Mouse (Mus musculus) forebrain, postnatal 0 days (tissue): ENCODE measurements around the gene Tlr2. TPM values are rescaled to one million over a fixed set of nuclear protein-coding genes. Genes with fewer than 3 reads are reported as not detected.
A peak's percentile ranks its signal among the peaks of the same experiment; 100 is the strongest.
"Not testable (repeated sequence)": the region's sequence is repeated elsewhere in the genome, so short reads cannot be mapped to it uniquely, and the experiment has no call there.

Experiments used
- ATAC-seq: fragments of 200-750 bp; cut with Nextera tagmentation; 2 replicates; pipeline ENCODE4 v1.8.0; 2017; ENCODE audit warnings: mild to moderate bottlenecking, moderate library complexity
- DNase-seq: peaks from one replicate; pipeline ENCODE4 v3.0.0-alpha.2; 2015
- H3K27ac ChIP-seq: fragments of 300-500 bp; sonication (generic); 2 replicates; pipeline ENCODE4 v1.5.1; 2014; ENCODE audit warnings: low read depth, mild to moderate bottlenecking, antibody characterized with exemption, low read length, moderate library complexity, mixed read lengths
- H3K27me3 ChIP-seq: fragments of 300-500 bp; sonication (generic); 2 replicates; pipeline ENCODE4 v1.6.1; 2014; ENCODE audit warnings: mild to moderate bottlenecking, low read length, mixed read lengths; ENCODE audit not compliant: insufficient read depth
- H3K36me3 ChIP-seq: fragments of 300-500 bp; sonication (generic); 2 replicates; pipeline ENCODE4 v1.6.1; 2014; ENCODE audit warnings: mild to moderate bottlenecking, moderate library complexity; ENCODE audit not compliant: insufficient read depth
- H3K4me1 ChIP-seq: fragments of 300-500 bp; sonication (generic); 2 replicates; pipeline ENCODE4 v1.6.1; 2014; ENCODE audit warnings: antibody characterized with exemption; ENCODE audit not compliant: insufficient read depth
- H3K4me2 ChIP-seq: fragments of 300-500 bp; sonication (generic); 2 replicates; pipeline ENCODE4 v1.6.1; 2014; ENCODE audit warnings: low read depth, mild to moderate bottlenecking, moderate library complexity
- H3K4me3 ChIP-seq: fragments of 300-500 bp; sonication (generic); 2 replicates; pipeline ENCODE4 v1.5.1; 2014; ENCODE audit warnings: low read depth, low read length, mixed read lengths
- H3K9ac ChIP-seq: fragments of 300-500 bp; sonication (generic); 2 replicates; pipeline ENCODE4 v1.6.1; 2014; ENCODE audit warnings: mild to moderate bottlenecking
- H3K9me3 ChIP-seq: fragments of 300-500 bp; sonication (generic); 2 replicates; pipeline ENCODE4 v1.6.1; 2016; ENCODE audit warnings: low read length
- CTCF ChIP-seq: sonication (generic); IDR thresholded peaks from 2 replicates; pipeline ENCODE4 v1.5.1; 2016; ENCODE audit warnings: antibody characterized with exemption, control low read depth, low read depth
- WGBS: fragments of 180-500 bp; shearing (Covaris S2); extraction: QIAGEN DNeasy Blood & Tissue Kit; methylation state at CpG from one replicate; pipeline ENCODE4 v1.1.7; 2014; 5-methylcytosine and 5-hydroxymethylcytosine counted together
- polyA plus RNA-seq: library from polyadenylated mRNA; unstranded; fragments of >200 nt; fragmentation: Nextera tagmentation; extraction: Ambion mirVana; gene quantifications from 2 replicates; pipeline ENCODE4 v1.2.1, GENCODE M21; 2015
- total RNA-seq: library from RNA; depleted of rRNA; stranded (reverse); fragments of >200 nt; gene quantifications from 2 replicates; pipeline ENCODE4 v1.2.3, GENCODE M21; 2014

Gene Tlr2
- total and polyA plus RNA-seq, 2 experiments from 2014 or later, result 1.3 to 1.6 TPM

DNA sequence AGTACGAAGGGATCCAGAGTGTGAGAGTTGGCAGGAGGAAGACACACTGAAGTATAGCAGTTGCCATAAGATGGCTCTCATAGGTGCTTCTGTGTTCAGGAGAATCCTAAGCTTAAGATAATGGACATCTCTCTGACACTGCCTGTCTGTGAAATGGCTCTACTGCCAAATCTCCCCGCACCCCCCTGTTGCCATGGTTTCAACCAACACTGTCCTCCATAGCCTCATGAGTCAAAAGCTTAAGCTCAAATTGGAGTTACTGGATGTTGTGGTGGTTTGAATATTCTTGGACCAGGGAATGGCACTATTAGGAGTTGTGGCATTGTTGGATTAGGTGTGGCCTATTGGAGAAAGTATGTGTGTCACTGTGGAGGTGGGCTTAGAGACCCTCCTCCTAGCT is 28.2 kb upstream of the Tlr2 start:
- Histone ChIP-seq H3K9ac (no peak overlapping the region), H3K36me3 (no peaks in the 10 kb centered on the region), H3K4me1 (no peaks in the 10 kb centered on the region), H3K27me3 (no peaks in the 10 kb centered on the region), H3K27ac (no peak overlapping the region), H3K9me3 (no peaks in the 10 kb centered on the region), H3K4me2 (no peak overlapping the region), H3K4me3 (no peak overlapping the region)
- WGBS, result 93% methylated on average over 2 of the region's 2 CpGs
- TF ChIP-seq CTCF, result no peak
- ATAC-seq (no peak), DNase-seq (no peak)

DNA sequence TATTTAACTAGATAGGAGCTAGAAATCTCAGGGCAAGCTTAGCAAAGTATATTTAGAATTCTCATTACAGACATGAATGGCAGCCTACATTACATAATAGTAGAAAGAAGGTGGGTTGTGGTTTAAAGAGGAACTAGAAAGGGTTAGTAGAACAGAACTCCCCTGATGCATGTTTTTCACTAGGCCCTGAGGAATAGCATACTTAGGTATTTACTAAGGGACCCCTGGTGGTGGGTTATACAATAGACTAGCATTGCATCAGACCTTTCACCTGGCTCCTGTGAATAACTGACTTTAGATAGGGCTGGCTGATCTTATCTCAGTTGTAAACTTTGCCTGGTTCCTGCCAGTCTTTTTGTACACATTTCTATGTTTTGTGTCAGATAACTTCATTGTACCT is 25.5 kb upstream of the Tlr2 start:
- H3K9me3 ChIP-seq, H3K9ac ChIP-seq, H3K4me2 ChIP-seq, H3K36me3 ChIP-seq, DNase-seq, H3K4me3 ChIP-seq, H3K4me1 ChIP-seq, H3K27me3 ChIP-seq, H3K27ac ChIP-seq, ATAC-seq: not testable (repeated sequence)

DNA sequence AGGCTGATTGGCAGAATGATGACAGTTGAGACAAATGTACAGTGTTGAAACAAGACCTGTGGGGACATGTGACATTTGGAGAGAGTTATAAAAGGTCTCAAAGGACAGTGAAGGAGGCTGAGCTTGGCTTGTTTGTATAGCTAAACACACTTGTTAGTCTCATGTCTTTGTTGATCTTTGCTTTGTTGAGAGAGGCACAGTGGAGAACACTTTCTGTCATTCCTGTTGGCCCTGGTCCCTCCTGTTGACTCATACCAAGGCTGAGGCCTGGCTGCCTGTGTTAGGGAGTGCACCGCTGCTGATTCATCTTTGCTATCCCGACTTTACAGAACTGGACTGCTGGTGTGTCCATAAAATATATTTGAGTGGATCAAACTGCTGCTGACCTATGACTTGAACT is 23.6 kb upstream of the Tlr2 start:
- Histone ChIP-seq H3K27me3 (no peaks in the 10 kb centered on the region), H3K9me3 (no peaks in the 10 kb centered on the region), H3K9ac (no peak overlapping the region), H3K4me3 (no peak overlapping the region), H3K4me2 (no peak overlapping the region), H3K4me1 (no peaks in the 10 kb centered on the region), H3K27ac (no peak overlapping the region), H3K36me3 (no peaks in the 10 kb centered on the region)
- no peak for ATAC-seq
- 93% methylated on average over 2 of the region's 2 CpGs for WGBS
- no peak for TF ChIP-seq CTCF
- no peak for DNase-seq

DNA sequence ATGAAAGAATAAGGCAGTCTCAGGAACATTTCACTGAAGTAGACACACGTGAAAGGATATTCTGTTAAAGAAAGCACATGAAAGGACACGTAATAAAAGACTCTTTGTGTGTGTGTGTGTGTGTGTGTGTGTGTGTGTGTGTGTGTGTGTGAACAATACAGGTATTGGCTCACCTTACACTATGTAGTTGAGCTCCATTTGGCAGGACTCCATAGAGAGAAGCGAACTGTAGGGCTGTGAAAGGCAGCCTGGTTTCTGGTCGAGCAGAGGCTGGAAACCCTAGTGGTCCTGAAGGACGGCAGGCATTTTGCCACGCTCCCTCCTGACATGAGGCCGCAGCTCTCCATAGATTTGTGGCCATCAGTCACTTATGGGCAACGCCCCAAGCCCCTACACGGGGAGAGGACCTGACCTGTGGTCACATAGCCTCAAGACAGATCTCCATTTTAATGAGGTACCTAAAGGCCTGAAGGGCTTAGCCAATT is 22.5 kb upstream of the Tlr2 start:
- Histone ChIP-seq H3K4me1 (no peaks in the 10 kb centered on the region), H3K27me3 (no peaks in the 10 kb centered on the region), H3K9me3 (no peaks in the 10 kb centered on the region), H3K27ac (no peak overlapping the region), H3K36me3 (no peaks in the 10 kb centered on the region), H3K4me3 (no peak overlapping the region), H3K9ac (no peak overlapping the region), H3K4me2 (no peak overlapping the region)
- DNase-seq (no peak), ATAC-seq (no peak)
- 68% methylated on average over 9 of the region's 9 CpGs for WGBS
- TF ChIP-seq CTCF, result no peak

DNA sequence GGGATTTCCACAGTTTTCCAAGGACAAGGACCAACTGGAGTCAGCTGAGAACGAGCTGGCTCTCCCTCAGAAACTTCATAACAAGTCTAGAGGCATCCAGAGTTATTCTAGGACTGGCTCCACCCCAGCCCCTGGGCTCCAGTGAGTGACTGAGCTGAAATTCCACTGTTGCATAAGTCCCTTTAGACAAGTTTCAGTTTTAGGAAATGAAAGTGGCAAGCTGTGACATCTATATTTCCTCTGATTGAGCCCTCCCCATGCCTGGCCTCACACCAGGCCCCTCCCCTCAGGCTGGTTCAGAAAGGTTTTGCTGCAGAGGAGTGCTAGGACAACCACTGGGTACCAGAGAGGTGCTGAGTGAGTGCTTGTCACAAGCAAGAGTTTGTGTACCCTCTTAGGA is 21.4 kb upstream of the Tlr2 start:
- DNase-seq, result peak; percentile 29
- H3K4me1 ChIP-seq, result no peaks in the 10 kb centered on the region
- TF ChIP-seq CTCF, result no peak
- H3K4me3 ChIP-seq, result no peak overlapping the region
- H3K9ac ChIP-seq, result no peak overlapping the region
- peak; percentile 43 for ATAC-seq
- H3K36me3 ChIP-seq, result no peaks in the 10 kb centered on the region
- 41% methylated on average over 1 of the region's 1 CpGs for WGBS
- H3K27ac ChIP-seq, result no peak overlapping the region
- H3K4me2 ChIP-seq, result no peak overlapping the region
- H3K27me3 ChIP-seq, result no peaks in the 10 kb centered on the region
- H3K9me3 ChIP-seq, result no peaks in the 10 kb centered on the region

DNA sequence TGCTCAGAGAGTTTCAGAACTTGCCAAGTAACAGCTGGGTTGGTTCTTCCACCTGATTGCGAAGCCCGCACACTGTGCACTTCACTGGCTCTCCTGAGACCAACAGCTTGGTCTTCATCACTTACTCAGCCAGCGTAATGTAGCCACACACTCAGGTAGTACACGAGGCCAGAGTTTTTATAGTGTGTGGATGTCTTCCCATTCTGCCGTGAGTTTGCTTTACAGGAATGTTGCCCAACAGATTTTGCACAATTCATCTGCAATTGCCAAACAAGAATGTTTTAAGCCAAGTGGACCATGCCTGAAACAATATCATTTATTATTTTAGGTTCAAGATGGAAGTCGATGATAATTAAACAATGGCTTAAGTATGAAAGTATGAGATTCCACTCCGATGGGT is 18.0 kb upstream of the Tlr2 start:
- Histone ChIP-seq H3K9ac (no peak overlapping the region), H3K4me1 (no peaks in the 10 kb centered on the region), H3K27me3 (no peaks in the 10 kb centered on the region), H3K9me3 (no peaks in the 10 kb centered on the region), H3K4me2 (no peak overlapping the region), H3K27ac (no peak overlapping the region), H3K36me3 (no peaks in the 10 kb centered on the region), H3K4me3 (no peak overlapping the region)
- DNase-seq (no peak), ATAC-seq (no peak)
- WGBS, result 88% methylated on average over 7 of the region's 7 CpGs
- TF ChIP-seq CTCF, result no peak

- no peak overlapping the region for H3K4me2 ChIP-seq
- no peaks in the 10 kb centered on the region for H3K36me3 ChIP-seq
- WGBS, result 70% methylated on average over 3 of the region's 3 CpGs
Observed at GRCm38 (mm10) chr3:83859071-83859470, 17.5 kb upstream of the Tlr2 start.

GRCm38 (mm10) chr3:83857621-83858020 is 16.1 kb upstream of the Tlr2 start:
- TF ChIP-seq CTCF, result no peak
- H3K4me1 ChIP-seq, result no peaks in the 10 kb centered on the region
- no peak overlapping the region for H3K4me3 ChIP-seq
- no peaks in the 10 kb centered on the region for H3K27me3 ChIP-seq
- H3K9me3 ChIP-seq, result no peaks in the 10 kb centered on the region
- H3K4me2 ChIP-seq, result no peak overlapping the region
- DNase-seq (no peak), ATAC-seq (no peak)
- H3K9ac ChIP-seq, result no peak overlapping the region
- H3K27ac ChIP-seq, result no peak overlapping the region
- H3K36me3 ChIP-seq, result no peaks in the 10 kb centered on the region
- 94% methylated on average over 13 of the region's 13 CpGs for WGBS

More at GRCm38 (mm10) chr3:83859071-83859470, 17.5 kb upstream of the Tlr2 start:
- Histone ChIP-seq H3K4me1 (no peaks in the 10 kb centered on the region), H3K27ac (no peak overlapping the region), H3K4me3 (no peak overlapping the region), H3K9me3 (no peaks in the 10 kb centered on the region), H3K27me3 (no peaks in the 10 kb centered on the region), H3K9ac (no peak overlapping the region)
- no peak for TF ChIP-seq CTCF
- DNase-seq (no peak), ATAC-seq (no peak)
